Mouse (Mus musculus): ENCODE results near the gene Tstd2.

GRCm38 (mm10) chr4:46099132-46099531 is 39.4 kb downstream of the Tstd2 start:
- TF ChIP-seq POLR2A (IDR thresholded peaks at IDR 0.05; ENCODE audit: low read depth, low read length) (no peak), CTCF (conservative IDR thresholded peaks at IDR 0.05; ENCODE audit: insufficient read depth, insufficient read length, low read depth, low read length) (no peak)
